ENCODE assay signal across 8 mouse cellular contexts in the genomic region with DNA sequence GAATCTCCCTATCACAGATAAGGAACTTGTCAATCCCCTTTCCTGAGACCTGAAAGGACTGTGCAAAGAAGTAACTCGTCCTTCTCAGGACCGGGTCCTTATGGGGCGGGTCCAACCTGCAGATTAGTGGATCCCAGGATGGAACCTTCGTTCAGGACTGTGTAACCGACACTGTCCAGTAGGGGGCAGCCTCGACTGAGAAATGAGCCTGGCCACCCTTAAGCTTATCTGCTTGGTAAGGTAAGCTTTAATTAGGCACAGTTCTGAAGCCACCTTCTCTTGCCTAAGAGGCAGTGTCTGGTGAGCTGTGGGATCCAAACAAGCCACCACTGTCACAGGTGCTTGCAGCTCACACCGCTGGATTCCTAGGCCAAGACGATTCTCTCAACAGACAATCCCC. TPM values are rescaled to one million over a fixed set of nuclear protein-coding genes. Genes with fewer than 3 reads are reported as not detected.
DNase-seq lines count a peak whose midpoint lies in the region; ATAC-seq lines count a peak whose summit lies in the region.

No protein-coding gene starts in this region.

- H3K4me1 ChIP-seq in hindbrain, embryonic 10.5 days (replicated peaks): peaks cover 17% of the 10 kb centered on the region
- peaks cover 3% of the 10 kb centered on the region for H3K4me1 ChIP-seq in hindbrain, embryonic 16.5 days (ENCODE audit: control insufficient read depth, insufficient read depth, low read depth, low read length)
- H3K4me1 ChIP-seq in intestine, embryonic 16.5 days (ENCODE audit: control insufficient read depth, insufficient read depth, low read length): no peaks in the 10 kb centered on the region
- peaks cover 8% of the 10 kb centered on the region; the same call in 1 of the 2 replicates for H3K4me1 ChIP-seq in midbrain, embryonic 12.5 days

- no peak overlapping the region for H3K4me2 ChIP-seq in hindbrain, embryonic 16.5 days (ENCODE audit: low read length)
- no peak overlapping the region for H3K4me2 ChIP-seq in intestine, embryonic 16.5 days (ENCODE audit: low read depth, low read length)
- no peak overlapping the region for H3K4me2 ChIP-seq in midbrain, embryonic 12.5 days (replicated peaks)

- H3K36me3 ChIP-seq in hindbrain, embryonic 10.5 days: no peaks in the 10 kb centered on the region
- no peaks in the 10 kb centered on the region for H3K36me3 ChIP-seq in hindbrain, embryonic 16.5 days (ENCODE audit: control insufficient read depth, insufficient read depth, low read length)
- no peaks in the 10 kb centered on the region for H3K36me3 ChIP-seq in intestine, embryonic 16.5 days (ENCODE audit: control insufficient read depth, insufficient read depth, low read length)
- no peaks in the 10 kb centered on the region for H3K36me3 ChIP-seq in midbrain, embryonic 12.5 days

- H3K9ac ChIP-seq in hindbrain, embryonic 16.5 days (ENCODE audit: low read depth, low read length): no peak overlapping the region
- no peak overlapping the region for H3K9ac ChIP-seq in intestine, embryonic 16.5 days (ENCODE audit: low read depth, low read length)
- no peak overlapping the region for H3K9ac ChIP-seq in midbrain, embryonic 12.5 days (replicated peaks)

- H3K27me3 ChIP-seq in hindbrain, embryonic 10.5 days (ENCODE audit: insufficient read depth, poor library complexity, severe bottlenecking): no peaks in the 10 kb centered on the region
- H3K27me3 ChIP-seq in hindbrain, embryonic 16.5 days (replicated peaks; ENCODE audit: control insufficient read depth, insufficient read depth, low read length): no peaks in the 10 kb centered on the region
- no peaks in the 10 kb centered on the region for H3K27me3 ChIP-seq in intestine, embryonic 16.5 days (replicated peaks; ENCODE audit: control insufficient read depth, insufficient read depth, low read length)
- 0 out of 2 replicates have a peak, but pooled peaks cover 2% of the 10 kb centered on the region for H3K27me3 ChIP-seq in midbrain, embryonic 12.5 days

- intact Hi-C loops in left cerebral cortex, postnatal 25 days (cut with DNase I): loop anchor here (1.0 to 2.0 kb wide), 3 partner anchors 124 to 209 kb away; no protein-coding TSS in a partner anchor

- 14% methylated on average over 8 of the region's 8 CpGs for WGBS in hindbrain, embryonic 10.5 days
- 13% methylated on average over 8 of the region's 8 CpGs for WGBS in hindbrain, embryonic 16.5 days
- 14% methylated on average over 8 of the region's 8 CpGs for WGBS in intestine, embryonic 16.5 days
- WGBS in midbrain, embryonic 12.5 days: 13% methylated on average over 8 of the region's 8 CpGs

- ATAC-seq in hindbrain, embryonic 16.5 days: no peak
- ATAC-seq in intestine, embryonic 16.5 days: peak; percentile 60
- ATAC-seq in midbrain, embryonic 12.5 days (ENCODE audit: low FRiP score, low read depth): 0 out of 2 replicates have a peak, but pooled peaks have one; percentile 56

- peak; percentile 83 for DNase-seq in hindbrain, embryonic 10.5 days (ENCODE audit: low spot score)
- DNase-seq in cerebellum, postnatal 4 days (ENCODE audit: low spot score in 2 of 2): peak; percentile 79 to 85
- DNase-seq in gastrocnemius, postnatal 10 days: peak; percentile 85
- peak; percentile 73 to 77 for DNase-seq in left cerebral cortex, postnatal 25 days (ENCODE audit: low spot score in 2 of 2)
- DNase-seq in spleen, adult 12 weeks (ENCODE audit: low spot score): peak; percentile 61

- no peak overlapping the region for H3K27ac ChIP-seq in hindbrain, embryonic 10.5 days
- no peak overlapping the region for H3K27ac ChIP-seq in hindbrain, embryonic 16.5 days (ENCODE audit: low read depth, low read length)
- H3K27ac ChIP-seq in intestine, embryonic 16.5 days (ENCODE audit: low read length): no peak overlapping the region
- H3K27ac ChIP-seq in midbrain, embryonic 12.5 days (replicated peaks): no peak overlapping the region

- no peak overlapping the region for H3K4me3 ChIP-seq in hindbrain, embryonic 10.5 days
- H3K4me3 ChIP-seq in hindbrain, embryonic 16.5 days (ENCODE audit: low read length): no peak overlapping the region
- H3K4me3 ChIP-seq in intestine, embryonic 16.5 days (ENCODE audit: low read length): no peak overlapping the region
- no peak overlapping the region for H3K4me3 ChIP-seq in midbrain, embryonic 12.5 days

- H3K9me3 ChIP-seq in hindbrain, embryonic 10.5 days: no peaks in the 10 kb centered on the region
- H3K9me3 ChIP-seq in hindbrain, embryonic 16.5 days (ENCODE audit: control insufficient read depth, low read length): no peaks in the 10 kb centered on the region
- H3K9me3 ChIP-seq in intestine, embryonic 16.5 days (ENCODE audit: control insufficient read depth, low read length): no peaks in the 10 kb centered on the region
- H3K9me3 ChIP-seq in midbrain, embryonic 12.5 days: no peaks in the 10 kb centered on the region

RNA-seq across cellular contexts. Expression of a gene that starts 24.8 kb away (rescaled TPM):
- polyA plus RNA-seq in hindbrain, embryonic 10.5 days (2016; fragmentation: Nextera tagmentation; extraction: Ambion mirVana): not detected in 2 replicates
- 0.36 TPM in 1 of 2 replicates, not detected in the other for polyA plus RNA-seq in hindbrain, embryonic 16.5 days (2015; fragmentation: Nextera tagmentation; extraction: Ambion mirVana)
- not detected for total RNA-seq in gastrocnemius, postnatal 10 days (2021)
- polyA plus RNA-seq in intestine, embryonic 16.5 days (2015; fragmentation: Nextera tagmentation; extraction: Ambion mirVana): 0.70 and 0.80 TPM in 2 replicates
- not detected for total RNA-seq in left cerebral cortex, postnatal 25 days (2021)
- polyA plus RNA-seq in midbrain, embryonic 12.5 days (2016; fragmentation: Nextera tagmentation; extraction: Ambion mirVana): not detected in 2 replicates

RNA-seq across cellular contexts. Expression of a gene that starts 34.8 kb away (rescaled TPM):
- polyA plus RNA-seq in hindbrain, embryonic 10.5 days (2016; fragmentation: Nextera tagmentation; extraction: Ambion mirVana): 15.7 and 18.8 TPM in 2 replicates
- polyA plus RNA-seq in hindbrain, embryonic 16.5 days (2015; fragmentation: Nextera tagmentation; extraction: Ambion mirVana): 27.6 and 30.3 TPM in 2 replicates
- total RNA-seq in gastrocnemius, postnatal 10 days (2021): 10 to 100 TPM in 1 of 2 experiments, 1 to 10 TPM in 1; 9.6 to 14.5 TPM
- 19.9 and 21.0 TPM in 2 replicates for polyA plus RNA-seq in intestine, embryonic 16.5 days (2015; fragmentation: Nextera tagmentation; extraction: Ambion mirVana)
- 10 to 100 TPM; 17.0 to 17.3 TPM for total RNA-seq in left cerebral cortex, postnatal 25 days (2021)
- 12.5 and 13.4 TPM in 2 replicates for polyA plus RNA-seq in midbrain, embryonic 12.5 days (2016; fragmentation: Nextera tagmentation; extraction: Ambion mirVana)
